22 mouse cellular contexts compared by ENCODE assay signal in the genomic region with DNA sequence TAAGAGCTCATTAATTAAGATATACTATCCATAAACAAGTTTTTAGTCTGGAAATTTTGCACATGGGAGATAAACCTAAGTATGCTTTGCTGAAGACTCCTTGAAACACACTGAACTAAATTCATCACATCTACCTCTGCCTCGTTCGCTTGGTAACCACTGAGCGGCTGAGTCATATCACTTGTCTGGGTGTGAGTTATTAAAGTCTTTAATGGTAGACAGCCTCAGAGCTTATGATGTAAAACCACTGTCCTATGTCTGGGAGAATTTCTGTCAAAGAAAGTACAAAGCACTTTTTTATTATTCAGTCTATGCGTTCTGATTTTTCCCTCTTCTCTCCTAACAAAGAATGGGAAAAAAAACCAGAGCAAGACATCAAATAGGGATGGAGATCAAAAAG.
DNase-seq lines count a peak whose midpoint lies in the region; ATAC-seq and TF ChIP-seq lines count a peak whose summit lies in the region.
"Had no signal": no experiment of that assay in that cellular context is flagged by ENCODE, and none has a peak within 500 bp of the region (broad histone marks: within the 10 kb centered on the region; RNA-seq: fewer than 3 reads in every experiment).

No protein-coding gene starts in this region.

- POLR2A ChIA-PET in Patski (lab: Charles Lee) = no interaction called here

- TF ChIP-seq CTCF in kidney, postnatal 0 days (IDR thresholded peaks at IDR 0.05; ENCODE audit: low read depth) = no peak
- TF ChIP-seq CTCF in midbrain, postnatal 0 days (IDR thresholded peaks at IDR 0.05) = no peak
- TF ChIP-seq CTCF in Patski (IDR thresholded peaks at IDR 0.05) = no peak

- H3K27ac ChIP-seq in kidney, postnatal 0 days = no peak overlapping the region
- no peak overlapping the region for H3K27ac ChIP-seq in midbrain, embryonic 15.5 days
- no peak overlapping the region for H3K27ac ChIP-seq in midbrain, postnatal 0 days (ENCODE audit: low read depth, low read length)
- H3K27ac ChIP-seq: embryonic facial prominence, embryonic 10.5 days; embryonic facial prominence, embryonic 12.5 days; forebrain, embryonic 12.5 days; forebrain, embryonic 15.5 days had no signal

- ATAC-seq in kidney, postnatal 0 days (replicated peaks; ENCODE audit: low FRiP score, low read depth) = no peak
- ATAC-seq in midbrain, embryonic 15.5 days (replicated peaks) = peak; percentile 82
- ATAC-seq in midbrain, postnatal 0 days (ENCODE audit: low FRiP score) = no peak
- no peak for ATAC-seq in Patski
- ATAC-seq: activated CD4-positive, CD25-positive, alpha-beta regulatory T cell, adult 4 months; forebrain, embryonic 15.5 days; forebrain, postnatal 0 days had no signal

- CTCF ChIA-PET in Patski (lab: Charles Lee) = no interaction called here

- H3K4me3 ChIP-seq in kidney, postnatal 0 days (replicated peaks; ENCODE audit: low read depth, low read length) = no peak overlapping the region
- no peak overlapping the region for H3K4me3 ChIP-seq in midbrain, embryonic 15.5 days
- no peak overlapping the region for H3K4me3 ChIP-seq in midbrain, postnatal 0 days (ENCODE audit: low read depth, low read length)
- H3K4me3 ChIP-seq: embryonic facial prominence, embryonic 10.5 days; embryonic facial prominence, embryonic 12.5 days; forebrain, embryonic 12.5 days; forebrain, embryonic 15.5 days had no signal

- DNase-seq in kidney, postnatal 0 days (ENCODE audit: low spot score) = peak; percentile 8
- DNase-seq in kidney, postnatal 10 days = no peak
- DNase-seq in midbrain, postnatal 0 days (ENCODE audit: low spot score) = no peak
- peak; percentile 6 for DNase-seq in Patski (ENCODE audit: low read depth, low spot score)
- peak; percentile 22 for DNase-seq in brain, adult 2 months (ENCODE audit: low read depth, low spot score)
- no peak for DNase-seq in adrenal gland, postnatal 14 days
- no peak for DNase-seq in cerebellum, postnatal 4 days (ENCODE audit: low spot score in 2 of 2)
- DNase-seq: adrenal gland, adult 8-10 months; adrenal gland, postnatal 25 days; cerebellum, adult 11 months; cerebellum, adult 18-20 months; cerebellum, adult 8-10 months; cerebellum, adult 9-11 months; cerebellum, postnatal 14 days; cerebellum, postnatal 36 days; forebrain, postnatal 0 days had no signal

- H3K9me3 ChIP-seq in kidney, postnatal 0 days (replicated peaks; ENCODE audit: low read length) = no peaks in the 10 kb centered on the region
- H3K9me3 ChIP-seq in midbrain, embryonic 15.5 days = no peaks in the 10 kb centered on the region
- H3K9me3 ChIP-seq in midbrain, postnatal 0 days (ENCODE audit: low read length) = no peaks in the 10 kb centered on the region
- H3K9me3 ChIP-seq: embryonic facial prominence, embryonic 10.5 days; embryonic facial prominence, embryonic 12.5 days; forebrain, embryonic 12.5 days; forebrain, embryonic 15.5 days had no signal

- H3K36me3 ChIP-seq in kidney, postnatal 0 days (ENCODE audit: insufficient read depth, low read length) = no peaks in the 10 kb centered on the region
- H3K36me3 ChIP-seq in midbrain, embryonic 15.5 days (replicated peaks) = no peaks in the 10 kb centered on the region
- no peaks in the 10 kb centered on the region for H3K36me3 ChIP-seq in midbrain, postnatal 0 days (ENCODE audit: insufficient read depth, low read length)
- H3K36me3 ChIP-seq: embryonic facial prominence, embryonic 10.5 days; embryonic facial prominence, embryonic 12.5 days; forebrain, embryonic 12.5 days; forebrain, embryonic 15.5 days had no signal

- H3K4me2 ChIP-seq in kidney, postnatal 0 days (ENCODE audit: low read length) = no peak overlapping the region
- H3K4me2 ChIP-seq in midbrain, embryonic 15.5 days = no peak overlapping the region
- H3K4me2 ChIP-seq in midbrain, postnatal 0 days (ENCODE audit: low read depth, low read length, poor library complexity, severe bottlenecking) = no peak overlapping the region
- H3K4me2 ChIP-seq: embryonic facial prominence, embryonic 12.5 days; forebrain, embryonic 12.5 days; forebrain, embryonic 15.5 days had no signal

- 75% methylated on average over 4 of the region's 4 CpGs for WGBS in kidney, postnatal 0 days
- 75% methylated on average over 4 of the region's 4 CpGs for WGBS in midbrain, embryonic 15.5 days
- WGBS in midbrain, postnatal 0 days = 63% methylated on average over 4 of the region's 4 CpGs

- no peaks in the 10 kb centered on the region for H3K27me3 ChIP-seq in kidney, postnatal 0 days (ENCODE audit: insufficient read depth, low read length)
- no peaks in the 10 kb centered on the region for H3K27me3 ChIP-seq in midbrain, embryonic 15.5 days (replicated peaks)
- no peaks in the 10 kb centered on the region for H3K27me3 ChIP-seq in midbrain, postnatal 0 days (ENCODE audit: insufficient read depth, low read length)
- H3K27me3 ChIP-seq in Patski = peaks cover 9% of the 10 kb centered on the region
- H3K27me3 ChIP-seq: embryonic facial prominence, embryonic 12.5 days; forebrain, embryonic 12.5 days; forebrain, embryonic 15.5 days had no signal

- H3K4me1 ChIP-seq in kidney, postnatal 0 days (replicated peaks; ENCODE audit: insufficient read depth, low read length) = no peaks in the 10 kb centered on the region
- no peaks in the 10 kb centered on the region for H3K4me1 ChIP-seq in midbrain, embryonic 15.5 days
- no peaks in the 10 kb centered on the region for H3K4me1 ChIP-seq in midbrain, postnatal 0 days (ENCODE audit: insufficient read depth, low read length)
- H3K4me1 ChIP-seq: embryonic facial prominence, embryonic 10.5 days; embryonic facial prominence, embryonic 12.5 days; forebrain, embryonic 12.5 days; forebrain, embryonic 15.5 days had no signal

- in situ Hi-C loops in Patski (cut with MboI; ENCODE audit: low pct_unique_long_range_greater_than_20kb) = no loop called here

- no peak overlapping the region for H3K9ac ChIP-seq in kidney, postnatal 0 days (ENCODE audit: low read depth, low read length)
- H3K9ac ChIP-seq in midbrain, embryonic 15.5 days = no peak overlapping the region
- H3K9ac ChIP-seq in midbrain, postnatal 0 days (replicated peaks; ENCODE audit: low read length, poor library complexity, severe bottlenecking) = no peak overlapping the region
- H3K9ac ChIP-seq: embryonic facial prominence, embryonic 12.5 days; forebrain, embryonic 12.5 days; forebrain, embryonic 15.5 days; forebrain, postnatal 0 days had no signal

Comparison
In these comparisons a context has a peak if more than half of its experiments do, and no peak if none do; other contexts are left out.
1. DNase-seq: peak in kidney, postnatal 0 days (single experiment), Patski (single experiment) and brain, adult 2 months (single experiment); none in kidney, postnatal 10 days (single experiment), midbrain, postnatal 0 days (single experiment), adrenal gland, postnatal 14 days (single experiment) and cerebellum, postnatal 4 days (0 of 2).